Mouse (Mus musculus): Measurements from ENCODE around the gene Foxn1. TPM values are rescaled to one million over a fixed set of nuclear protein-coding genes. Genes with fewer than 3 reads are reported as not detected.

The Foxn1 gene
- total RNA-seq, 1 experiment from 2014 or later = not detected

DNA sequence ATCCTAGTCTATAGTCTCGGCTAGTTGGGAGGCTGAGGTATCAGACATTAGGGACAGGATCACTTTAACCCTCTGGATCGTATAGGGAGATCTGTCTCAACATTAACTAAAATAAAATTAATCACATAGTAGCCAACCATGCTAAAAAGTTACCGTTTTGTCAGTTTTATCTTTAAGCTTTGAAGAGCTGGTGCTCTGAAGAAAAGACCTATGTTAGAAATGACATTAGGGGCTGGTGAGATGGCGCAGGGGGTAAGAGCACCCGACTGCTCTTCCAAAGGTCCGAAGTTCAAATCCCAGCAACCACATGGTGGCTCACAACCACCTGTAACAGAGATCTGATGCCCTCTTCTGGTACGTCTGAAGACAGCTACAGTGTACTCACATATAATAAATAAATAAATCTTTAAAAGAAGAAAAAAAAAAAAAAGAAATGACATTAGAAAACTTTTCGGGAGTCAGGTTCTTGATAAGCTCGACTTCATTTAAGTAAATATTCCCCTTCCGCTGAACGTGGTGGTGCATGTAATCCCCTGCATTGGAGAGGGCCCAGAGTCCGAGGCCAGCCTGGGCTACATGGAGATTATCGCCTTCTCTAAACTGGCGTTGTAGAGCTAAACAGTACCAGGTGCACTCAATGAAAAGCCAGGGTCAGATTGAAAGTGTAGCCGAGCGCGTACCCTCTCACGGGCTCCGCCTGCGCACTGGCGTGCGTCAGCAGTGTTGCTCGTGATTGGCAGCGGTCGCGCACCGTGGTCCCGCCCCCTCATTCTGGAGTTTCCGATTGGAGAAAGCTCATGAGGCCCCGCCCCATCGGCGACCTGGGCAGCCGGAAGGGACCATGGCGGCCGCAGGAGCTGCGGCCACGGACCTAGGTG is 58.5 kb downstream of the Foxn1 start, which contains the start of gene Pigs:
Pigs (plus strand) TSS at position 782 of the 878 bp plus-strand sequence.
- peak; percentile 98 for DNase-seq

DNA sequence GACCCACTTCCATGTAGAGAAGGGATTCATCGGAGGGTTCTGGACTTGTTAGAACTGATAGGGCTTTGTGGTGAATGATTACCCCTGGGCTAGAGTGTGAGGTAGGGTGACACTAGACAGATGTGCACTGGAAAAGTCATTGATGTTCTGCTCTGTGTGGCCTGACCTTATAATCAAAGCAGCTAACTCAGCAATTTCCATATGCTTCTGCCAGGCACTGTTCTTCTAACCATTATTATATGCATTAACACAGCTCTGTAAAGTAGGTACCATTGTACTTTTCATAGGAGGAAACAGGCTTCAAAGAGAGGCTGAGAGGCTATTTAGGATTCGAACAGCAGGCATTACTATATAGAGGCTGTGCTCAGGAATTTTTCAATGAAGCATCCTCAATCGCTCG is 59.1 kb downstream of the Foxn1 start:
- DNase-seq = no peak

DNA sequence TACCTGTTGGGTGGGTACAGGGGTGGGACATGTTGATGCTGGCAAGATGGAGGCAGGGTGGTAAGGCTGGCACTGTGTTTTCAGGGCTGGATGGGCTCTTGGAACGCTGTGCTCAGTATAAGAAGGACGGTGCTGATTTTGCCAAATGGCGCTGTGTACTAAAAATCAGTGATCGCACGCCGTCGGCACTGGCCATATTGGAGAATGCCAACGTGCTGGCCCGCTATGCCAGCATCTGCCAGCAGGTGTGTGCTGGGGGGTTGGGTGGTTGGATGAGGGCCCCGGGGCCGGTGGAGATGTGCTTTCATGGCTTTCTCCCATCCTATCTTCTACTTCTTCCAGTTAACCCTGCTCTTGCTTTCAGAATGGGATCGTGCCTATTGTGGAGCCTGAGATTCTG is 61.4 kb downstream of the Foxn1 start:
- DNase-seq = no peak

- DNase-seq = no peak
Observed at GRCm38 (mm10) chr11:78324000-78324785, 62.2 kb downstream of the Foxn1 start.

DNA sequence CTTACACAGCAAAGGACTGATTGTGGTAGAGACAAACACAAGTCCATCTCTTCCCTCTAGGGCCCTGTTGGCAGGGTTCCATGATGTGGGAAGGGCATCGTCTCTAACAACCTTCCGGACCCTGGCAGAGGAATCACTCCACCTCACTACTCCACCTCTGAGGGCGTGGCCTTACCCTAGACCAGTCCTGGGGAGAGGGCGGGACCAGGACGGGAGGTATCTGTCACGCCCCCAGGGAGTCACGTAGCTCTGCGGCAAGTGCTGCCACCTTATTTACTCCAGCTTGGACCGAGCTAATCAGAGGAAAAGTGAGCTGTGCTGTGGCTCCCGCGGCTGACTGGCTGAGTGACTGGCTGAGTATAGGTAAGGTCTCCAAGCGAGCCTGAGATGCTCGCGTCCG is 63.5 kb downstream of the Foxn1 start, which contains the start of gene Aldoc:
Aldoc (plus strand) TSS at position 109 of the 400 bp plus-strand sequence.
- DNase-seq = peak; percentile 92

GRCm38 (mm10) chr11:78322076-78322831 is 64.1 kb downstream of the Foxn1 start:
- no peak for DNase-seq

DNA sequence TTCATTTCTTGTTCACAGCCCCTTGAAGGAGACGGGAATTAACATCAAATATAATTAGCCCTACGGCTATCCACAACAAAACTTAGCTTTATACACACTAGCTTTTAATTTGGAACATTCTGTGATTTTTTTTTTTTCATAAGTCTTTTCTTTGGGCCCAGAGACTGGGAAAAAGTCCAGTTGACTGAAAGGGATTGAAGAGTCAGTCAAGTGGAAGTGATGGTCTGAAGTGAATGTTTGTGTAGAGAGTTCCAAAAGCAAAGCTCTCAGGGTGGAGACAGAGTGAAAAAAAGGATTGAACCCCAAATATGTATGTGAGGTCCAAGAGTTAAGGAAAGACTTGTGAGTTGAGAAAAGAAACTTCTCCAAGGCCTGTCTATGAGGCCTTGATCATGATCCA is 67.9 kb downstream of the Foxn1 start:
- no peak for DNase-seq

DNA sequence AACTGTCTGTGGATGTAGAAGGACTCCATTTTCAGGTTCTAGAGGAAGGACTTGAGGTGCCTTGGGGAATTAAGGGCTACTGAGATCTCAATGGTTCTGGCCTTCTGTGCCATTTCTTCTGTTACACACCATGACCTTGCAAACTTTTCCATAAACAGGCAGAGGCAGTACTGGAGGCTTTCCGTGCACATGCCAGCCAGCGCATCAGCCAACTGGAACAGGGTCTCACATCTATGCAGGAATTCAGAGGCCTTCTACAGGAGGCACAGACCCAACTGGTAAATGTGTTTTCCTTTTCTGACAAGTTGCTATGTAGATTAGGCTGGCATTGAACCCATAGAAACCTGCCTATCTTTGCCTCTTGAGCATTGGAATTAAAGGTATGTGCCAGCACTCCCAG is 72.7 kb downstream of the Foxn1 start:
- no peak for DNase-seq

DNA sequence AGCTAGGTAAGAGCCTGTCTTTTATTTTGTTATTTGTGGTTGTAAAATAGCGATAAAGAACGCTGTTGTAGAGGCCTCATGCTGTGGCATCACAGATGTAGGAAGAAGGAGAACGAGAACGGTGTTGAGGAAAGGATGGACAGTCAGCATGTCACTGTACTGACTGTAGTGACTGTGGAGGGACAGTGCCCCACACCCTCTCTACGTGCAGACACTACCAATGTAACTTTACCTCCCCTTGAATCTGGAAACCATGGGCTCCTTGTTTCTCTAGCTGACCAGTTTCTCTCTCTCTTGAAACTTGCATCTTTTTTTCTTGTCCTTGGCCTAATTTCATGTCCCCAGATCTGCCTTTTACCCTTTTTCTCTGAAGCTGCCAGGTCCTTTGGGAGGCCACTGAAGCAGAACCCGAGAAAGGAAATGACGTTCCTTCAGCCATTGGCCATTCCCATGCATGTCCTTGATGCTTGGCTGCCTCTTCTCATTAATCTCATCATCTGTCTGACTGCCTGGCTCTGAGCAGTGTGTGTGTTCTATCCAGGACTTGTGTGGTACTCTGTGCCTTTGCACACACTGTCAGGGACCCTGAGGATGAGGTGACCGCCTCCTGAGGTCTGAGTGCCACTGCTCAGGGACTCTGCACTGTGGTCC is 75.4 kb downstream of the Foxn1 start:
- DNase-seq = peak; percentile 58

Other genes with a start within 250 kb of the Foxn1 start
- gene Traf4, start 221.0 kb downstream of the Foxn1 start, total RNA-seq (2021) = 47.2 and 50.7 TPM in 2 replicates
- 8.5 and 9.0 TPM in 2 replicates for gene Nek8, start 209.9 kb downstream of the Foxn1 start, total RNA-seq (2021)
- gene Tlcd1, start 209.8 kb downstream of the Foxn1 start, total RNA-seq (2021) = 36.4 and 46.4 TPM in 2 replicates
- 1,759 and 1,890 TPM in 2 replicates for gene Rpl23a, start 203.0 kb downstream of the Foxn1 start, total RNA-seq (2021)
- 89.2 and 92.2 TPM in 2 replicates for gene Rab34, start 198.1 kb downstream of the Foxn1 start, total RNA-seq (2021)
- gene Proca1, start 193.2 kb downstream of the Foxn1 start, total RNA-seq (2021) = 17.6 and 26.3 TPM in 2 replicates
- gene Sdf2, start 140.8 kb downstream of the Foxn1 start, total RNA-seq (2021) = 75.3 and 78.8 TPM in 2 replicates
- 60.1 and 65.4 TPM in 2 replicates for gene Supt6, start 140.6 kb downstream of the Foxn1 start, total RNA-seq (2021)
- gene 2610507B11Rik, start 124.8 kb downstream of the Foxn1 start, total RNA-seq (2021) = 146 and 153 TPM in 2 replicates
- gene BC030499, start 95.7 kb downstream of the Foxn1 start, total RNA-seq (2021) = 0.41 and 0.83 TPM in 2 replicates
- gene Spag5, start 85.0 kb downstream of the Foxn1 start, total RNA-seq (2021) = 9.7 and 12.4 TPM in 2 replicates
- gene Aldoc, start 63.6 kb downstream of the Foxn1 start, total RNA-seq (2021) = 8.8 and 9.2 TPM in 2 replicates
- gene Pigs, start 58.1 kb downstream of the Foxn1 start, total RNA-seq (2021) = 43.0 and 47.6 TPM in 2 replicates
- 24.4 and 26.8 TPM in 2 replicates for gene Unc119, start 43.1 kb downstream of the Foxn1 start, total RNA-seq (2021)
- gene Slc13a2, start 35.7 kb upstream of the Foxn1 start, total RNA-seq (2021) = not detected in 2 replicates
- gene Slc46a1, start 79.1 kb upstream of the Foxn1 start, total RNA-seq (2021) = 16.7 and 20.5 TPM in 2 replicates
- gene Sarm1, start 111.2 kb upstream of the Foxn1 start, total RNA-seq (2021) = 3.3 and 4.9 TPM in 2 replicates
- gene Vtn, start 112.5 kb upstream of the Foxn1 start, total RNA-seq (2021) = 23.9 and 283 TPM in 2 replicates
- gene Sebox, start 116.9 kb upstream of the Foxn1 start, total RNA-seq (2021) = not detected in 2 replicates
- 26.3 and 29.6 TPM in 2 replicates for gene Tmem199, start 125.6 kb upstream of the Foxn1 start, total RNA-seq (2021)
- 177 and 186 TPM in 2 replicates for gene Poldip2, start 125.6 kb upstream of the Foxn1 start, total RNA-seq (2021)
- gene Tnfaip1, start 149.8 kb upstream of the Foxn1 start, total RNA-seq (2021) = 47.9 and 49.4 TPM in 2 replicates
- gene Ift20, start 149.8 kb upstream of the Foxn1 start, total RNA-seq (2021) = 81.5 and 90.2 TPM in 2 replicates
- 34.1 and 45.0 TPM in 2 replicates for gene Tmem97, start 164.2 kb upstream of the Foxn1 start, total RNA-seq (2021)